Mouse (Mus musculus) heart, postnatal 4 days (tissue): Measurements from ENCODE around the gene Plekhg5. TPM values are rescaled to one million over a fixed set of nuclear protein-coding genes. Genes with fewer than 3 reads are reported as not detected.
"Not testable (repeated sequence)": the region's sequence is repeated elsewhere in the genome, so short reads cannot be mapped to it uniquely, and the experiment has no call there.

Experiments
- DNase-seq: peaks from one replicate; pipeline ENCODE4 v3.0.0; 2021
- total RNA-seq, 2 experiments: library from RNA; stranded (reverse); gene quantifications; 2 replicates each; pipeline ENCODE4 v1.2.3; 2021

Plekhg5 gene
- 10 to 100 TPM; 35.0 to 35.3 TPM for total RNA-seq

- DNase-seq = peak; percentile 60
These were observed at the start of gene Plekhg5 for GRCm38 (mm10) chr4:152072121-152072601. Plekhg5 (plus strand) TSS chr4:152072498.

DNA sequence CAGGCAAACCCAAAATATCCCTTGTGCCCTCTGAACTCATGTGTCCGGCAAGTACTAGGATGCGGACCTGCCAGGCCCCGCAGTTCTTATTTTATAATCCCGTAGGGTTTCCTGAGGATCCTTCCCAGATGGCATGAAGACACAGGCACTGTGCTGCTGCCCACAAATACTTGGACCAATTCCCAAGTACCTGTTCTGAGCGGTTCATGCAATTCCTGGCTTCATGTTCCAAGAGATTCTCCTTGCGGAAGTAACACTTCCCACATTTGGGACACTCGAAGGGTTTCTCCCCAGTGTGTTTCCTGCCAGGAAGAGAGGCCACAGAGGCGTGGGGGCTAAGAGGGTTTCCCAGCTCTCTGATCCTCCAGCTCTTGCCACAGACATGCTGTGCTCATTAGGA lies 49.8 kb upstream of the Plekhg5 start:
- DNase-seq = no peak

- no peak for DNase-seq
These were observed 47.8 kb upstream of the Plekhg5 start for GRCm38 (mm10) chr4:152024525-152024924.

DNA sequence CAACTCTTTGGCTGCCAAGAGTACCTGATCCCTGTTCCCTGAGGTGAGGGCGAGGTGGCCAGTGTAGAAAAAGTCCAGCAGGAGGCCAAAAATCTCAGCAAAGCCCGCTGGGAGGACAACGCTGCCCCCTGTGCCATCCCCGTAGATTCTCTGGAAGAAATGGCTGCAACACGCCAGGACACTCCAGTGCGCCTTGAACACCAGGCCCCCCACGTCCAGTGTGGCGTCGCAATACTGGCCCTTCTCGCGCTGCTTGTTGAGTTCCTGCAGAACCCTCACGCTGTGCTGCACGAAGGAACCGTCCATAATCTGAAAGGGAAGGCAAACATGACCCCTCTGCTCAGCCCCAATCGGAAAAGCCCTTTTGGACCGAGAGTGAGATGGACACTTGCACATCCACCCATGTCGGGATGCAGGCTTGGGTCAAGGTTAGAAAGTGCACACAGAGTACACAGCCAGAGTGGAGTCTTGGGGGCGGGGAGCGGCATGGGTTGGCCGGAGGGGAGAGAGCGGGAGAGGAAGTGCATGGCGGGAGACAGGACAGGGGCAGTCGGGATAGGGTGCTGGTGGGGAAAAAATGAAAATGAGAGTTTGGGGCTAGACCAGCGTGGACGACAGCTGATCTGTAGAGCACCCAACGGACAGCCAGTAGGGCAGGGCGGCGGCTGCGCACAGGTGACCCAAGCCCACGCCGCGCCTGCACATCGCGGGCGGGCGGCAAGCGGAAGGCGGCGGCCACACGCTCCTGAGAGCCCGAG lies 45.4 kb upstream of the Plekhg5 start:
- peak; percentile 60 for DNase-seq

DNA sequence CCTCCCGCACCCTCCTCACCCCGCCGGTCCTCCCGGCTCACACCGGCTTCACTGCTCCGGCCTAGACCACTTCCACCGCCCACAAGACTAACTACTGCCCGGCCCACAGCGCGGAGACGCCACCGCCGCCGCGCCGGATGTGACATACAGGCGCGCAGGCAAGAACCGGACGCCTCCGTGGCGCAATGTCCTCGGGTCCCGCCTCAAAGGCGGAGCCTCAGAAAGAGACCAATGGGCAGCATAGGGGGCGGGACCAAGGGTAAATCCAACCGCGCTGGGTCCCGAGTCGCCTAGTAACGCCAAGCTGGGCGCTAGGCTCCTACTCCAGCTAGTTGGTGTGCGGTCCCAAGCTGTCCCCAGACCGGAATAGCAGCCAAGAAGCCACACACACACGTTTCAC lies 44.8 kb upstream of the Plekhg5 start, which contains the start of gene Zbtb48:
Zbtb48 (minus strand) TSS at position 148 of the 400 bp plus-strand sequence.
- DNase-seq = peak; percentile 97

DNA sequence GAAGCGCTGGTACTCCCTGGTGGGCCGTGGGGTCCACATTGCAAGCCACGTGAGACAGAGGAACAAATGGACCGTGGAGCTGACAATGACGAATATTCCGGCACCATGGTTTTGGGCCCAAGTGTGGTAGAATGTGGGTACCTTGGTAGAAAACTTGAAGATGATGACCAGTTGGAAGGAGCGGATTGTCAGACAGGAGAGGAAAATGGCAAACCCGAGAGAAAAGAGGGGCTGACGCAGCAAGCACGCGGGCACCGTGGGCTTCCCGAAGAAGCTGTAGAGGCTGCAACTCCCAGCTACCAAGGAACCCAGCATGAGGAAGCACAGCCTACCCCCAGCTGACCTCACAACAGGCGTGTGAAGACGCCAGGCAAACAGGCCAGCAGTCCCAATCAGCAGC lies 43.8 kb upstream of the Plekhg5 start:
- DNase-seq = no peak

DNA sequence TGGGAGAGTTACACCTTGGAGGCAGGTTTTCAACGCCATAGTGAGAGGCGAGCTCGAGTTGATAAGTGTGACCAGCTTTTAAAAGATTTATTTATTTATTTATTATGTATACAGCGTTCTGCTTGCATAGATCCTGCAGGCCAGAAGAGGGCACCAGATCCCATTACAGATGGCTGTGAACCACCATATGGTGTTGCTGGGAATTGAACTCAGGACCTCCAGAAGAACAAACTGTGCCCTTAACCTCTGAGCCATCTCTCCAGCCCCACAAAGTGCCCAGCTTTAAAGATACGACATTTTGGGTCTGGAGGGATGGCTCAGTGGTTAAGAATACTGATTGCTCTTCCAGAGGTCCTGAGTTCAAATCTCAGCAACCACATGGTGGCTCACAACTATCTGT lies 43.2 kb upstream of the Plekhg5 start:
- DNase-seq = no peak

DNA sequence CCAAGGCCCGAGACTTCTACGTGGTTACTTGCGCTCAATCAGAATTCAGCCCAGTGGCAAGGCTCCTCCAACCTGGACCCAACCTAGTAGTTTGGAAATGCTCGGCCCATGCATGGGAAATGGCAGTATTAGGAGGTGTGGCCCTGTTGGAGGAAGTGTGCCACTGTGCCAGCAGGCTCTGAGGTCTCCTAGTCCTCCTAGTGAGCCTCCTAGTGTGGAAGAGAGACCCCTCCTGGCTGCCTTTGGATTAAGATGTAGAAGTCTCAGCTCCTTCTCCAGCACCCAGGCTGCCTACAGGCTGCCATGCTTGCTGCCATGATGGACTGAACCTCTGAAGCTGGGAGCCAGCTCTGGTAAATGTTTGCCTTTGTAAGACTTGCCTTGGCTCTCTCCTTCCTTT lies 42.3 kb upstream of the Plekhg5 start:
- no peak for DNase-seq

GRCm38 (mm10) chr4:152032922-152033321 lies 39.4 kb upstream of the Plekhg5 start:
- DNase-seq = no peak

GRCm38 (mm10) chr4:152036464-152036863 lies 35.8 kb upstream of the Plekhg5 start:
- DNase-seq = not testable (repeated sequence)

DNA sequence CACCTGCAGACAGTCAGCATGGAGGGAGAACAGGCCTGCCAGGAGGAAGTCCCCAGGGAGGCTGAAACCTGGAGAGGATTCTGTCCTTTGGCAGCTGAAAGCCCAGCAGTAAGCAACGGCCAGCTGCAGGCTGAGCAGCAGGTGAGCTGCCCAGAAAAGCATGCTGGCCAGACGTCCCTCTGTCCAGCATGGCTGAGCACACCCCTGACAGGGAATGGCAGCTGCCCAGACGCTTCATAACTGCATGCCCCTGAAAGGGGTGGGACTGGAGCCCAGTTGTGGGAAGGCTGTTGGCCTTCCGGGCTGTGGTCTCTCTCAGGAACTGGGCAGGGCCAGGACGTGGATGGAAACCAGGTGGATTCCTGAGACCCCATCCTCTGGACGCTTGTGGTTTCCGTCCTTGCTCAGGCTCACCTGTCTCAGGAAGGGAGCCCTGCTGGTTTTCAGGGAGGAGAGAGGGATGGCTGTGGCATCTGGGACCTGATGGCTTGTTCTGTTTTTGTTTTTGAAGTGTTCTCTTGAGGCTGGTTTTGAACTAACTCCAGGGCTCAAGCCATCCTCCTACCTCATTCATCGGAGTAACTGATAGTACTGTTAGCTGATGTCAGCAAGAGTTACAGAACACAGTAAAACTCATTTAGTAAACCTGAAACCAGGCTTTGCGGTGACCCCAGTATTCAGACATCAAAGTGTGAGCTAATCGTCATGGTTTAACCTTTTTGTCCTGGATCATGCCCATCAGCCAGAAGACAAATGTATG lies 33.9 kb upstream of the Plekhg5 start, which contains the start of gene Tas1r1:
Tas1r1 (minus strand) TSS at position 344 of the 760 bp plus-strand sequence.
- DNase-seq = no peak

DNA sequence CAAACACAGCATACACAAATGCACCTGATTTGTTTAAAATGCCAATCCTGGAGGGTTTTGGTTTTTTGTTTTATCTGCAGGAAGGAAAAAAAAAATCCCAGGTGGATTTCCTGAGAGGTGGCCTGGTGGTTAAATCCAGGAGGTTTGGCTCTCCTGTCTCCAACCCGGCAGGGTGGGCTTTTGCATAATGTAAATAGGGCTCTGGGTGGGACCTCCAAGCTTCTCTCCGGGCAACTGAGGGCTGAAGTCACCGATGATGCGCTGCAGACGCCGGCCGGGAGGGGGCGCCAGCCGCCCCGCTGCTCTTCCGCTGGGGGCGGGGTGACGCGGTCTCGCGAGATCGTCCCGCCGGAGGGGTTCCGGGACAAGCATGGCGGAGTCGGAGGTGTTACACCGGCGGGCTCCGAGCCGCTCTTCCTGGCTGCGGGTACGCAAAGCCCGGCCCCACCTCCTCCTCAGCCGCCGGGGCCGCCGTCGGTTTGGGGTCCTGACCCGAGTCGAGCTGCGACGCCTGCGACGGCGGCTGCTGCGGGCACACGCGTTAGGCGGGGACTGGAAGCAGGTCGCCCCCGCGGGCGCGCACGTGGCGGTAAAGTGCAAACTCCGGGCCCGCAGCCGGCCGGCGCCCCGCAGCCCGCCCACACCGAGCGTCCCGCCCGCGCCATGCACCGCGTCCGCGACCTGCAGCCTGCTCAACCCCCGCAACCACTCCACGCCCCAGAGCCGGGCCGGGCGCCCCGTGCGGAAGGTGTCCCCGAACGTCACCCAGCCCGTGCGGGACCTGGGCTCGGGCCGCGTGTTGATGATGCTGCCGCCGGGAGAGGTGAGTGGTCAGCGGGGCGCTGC lies 33.1 kb upstream of the Plekhg5 start, which contains the start of gene Nol9:
Nol9 (plus strand) TSS at position 337 of the 846 bp plus-strand sequence.
- DNase-seq = peak; percentile 96

DNA sequence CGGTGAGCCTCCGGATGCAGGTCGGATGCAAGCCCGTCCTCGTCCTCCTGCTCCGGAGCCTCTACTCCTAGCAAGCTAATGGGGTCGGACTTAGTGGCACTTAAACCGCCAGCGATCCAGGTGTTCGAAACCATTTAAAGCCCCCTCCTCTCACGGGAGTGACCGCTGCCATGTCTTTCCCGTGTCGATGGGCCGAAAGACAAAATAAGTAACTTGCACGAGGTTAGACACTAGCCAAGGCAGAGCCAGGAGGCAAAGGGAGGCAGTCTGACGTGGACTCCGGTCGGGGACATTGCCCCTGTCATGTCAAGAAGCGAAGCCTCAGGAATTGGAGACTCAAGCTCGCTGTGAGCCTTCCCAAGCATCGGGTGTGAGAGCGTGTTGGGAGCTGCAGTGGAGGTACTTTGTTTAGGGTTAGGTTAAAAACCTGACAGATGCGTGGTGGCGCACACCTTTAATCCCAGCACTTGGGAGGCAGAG lies 32.4 kb upstream of the Plekhg5 start:
- DNase-seq = no peak

- no peak for DNase-seq
These were observed 30.2 kb upstream of the Plekhg5 start for GRCm38 (mm10) chr4:152041924-152042641.

DNA sequence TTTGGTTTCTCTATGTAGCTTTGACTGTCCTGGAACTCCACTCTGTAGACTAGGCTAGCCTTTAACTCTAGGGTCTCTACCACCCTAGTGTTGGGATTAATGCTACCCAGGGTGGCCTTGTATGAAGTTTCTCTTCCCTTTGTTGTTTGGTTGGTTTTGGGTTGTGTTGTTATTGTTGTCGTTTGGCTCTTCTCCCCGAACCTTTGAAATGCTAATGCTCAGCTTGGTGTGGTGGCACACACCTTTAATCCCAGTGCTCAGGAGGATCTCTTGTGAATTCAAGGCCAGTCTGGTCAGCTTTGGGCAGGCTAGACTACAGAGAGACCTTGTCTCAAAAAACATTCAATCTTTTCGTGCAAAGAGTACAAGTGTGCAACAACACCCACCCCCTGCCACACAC lies 29.1 kb upstream of the Plekhg5 start:
- no peak for DNase-seq

GRCm38 (mm10) chr4:152044609-152045008 lies 27.7 kb upstream of the Plekhg5 start:
- no peak for DNase-seq

DNA sequence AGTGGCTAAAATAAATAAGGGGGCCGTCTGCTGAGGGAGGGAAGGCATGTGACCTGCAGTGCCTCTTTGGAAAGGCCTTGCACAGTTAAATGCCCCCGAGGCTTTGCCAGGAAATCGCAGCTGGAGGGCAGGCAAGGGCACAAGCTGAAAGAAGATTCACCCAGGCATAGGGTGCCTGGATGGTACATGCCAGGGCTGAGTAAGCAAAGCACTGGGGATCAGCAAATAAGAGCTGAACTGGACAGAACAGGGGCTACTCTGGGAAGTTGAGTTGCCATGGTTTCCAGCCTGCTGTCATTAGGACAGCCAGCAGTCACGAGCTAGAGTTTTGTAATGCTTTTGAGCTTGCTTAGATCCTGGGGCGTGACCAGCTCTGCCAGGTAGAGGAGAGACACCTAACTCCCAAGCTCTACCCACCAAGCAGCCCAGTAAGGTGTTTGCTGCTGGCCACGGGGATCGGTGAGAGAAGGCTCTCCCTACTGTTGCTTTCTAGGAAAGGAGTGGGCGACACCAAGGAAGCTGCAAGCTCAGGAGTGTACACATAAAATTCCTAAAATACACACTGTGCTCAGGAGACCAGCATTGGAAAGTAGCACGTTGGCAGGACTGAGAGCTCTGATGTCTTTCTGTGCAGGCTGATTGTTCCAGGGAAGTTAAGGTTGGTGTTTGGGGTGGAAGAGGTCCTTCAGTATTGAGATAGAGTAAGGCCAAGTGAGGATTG lies 9.7 kb upstream of the Plekhg5 start:
- peak; percentile 65 for DNase-seq

- DNase-seq = no peak
These were observed 5.0 kb upstream of the Plekhg5 start for GRCm38 (mm10) chr4:152067280-152067679.

GRCm38 (mm10) chr4:152068166-152068724 lies 4.1 kb upstream of the Plekhg5 start:
- no peak for DNase-seq

DNA sequence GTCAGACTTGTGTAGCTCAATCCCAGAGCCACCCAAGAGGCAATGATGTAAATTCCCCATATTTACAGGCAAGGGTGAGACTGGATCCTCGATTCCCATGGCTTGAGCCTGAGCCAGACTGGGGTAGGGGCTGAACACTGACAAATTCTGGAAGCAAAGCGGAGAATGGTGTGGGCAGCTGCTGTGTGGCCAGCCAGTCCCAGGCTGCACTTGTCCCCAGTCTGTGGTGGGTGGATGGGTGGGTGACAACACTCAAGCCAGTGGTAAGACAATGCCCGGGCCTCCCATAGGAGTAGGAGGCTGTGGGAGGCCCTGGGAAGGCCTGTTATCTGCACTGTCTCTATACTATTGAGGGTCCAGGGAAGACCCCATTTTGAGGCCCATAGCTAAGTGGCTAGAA lies 3.1 kb upstream of the Plekhg5 start:
- no peak for DNase-seq
